ENCODE assay signal across 18 mouse cellular contexts in genomic region chr10:44400119-44400518, GRCm38 (mm10).
DNase-seq lines count a peak whose midpoint lies in the region; ATAC-seq and TF ChIP-seq lines count a peak whose summit lies in the region.
"Had no signal": no experiment of that assay in that cellular context is flagged by ENCODE, and none has a peak within 500 bp of the region (broad histone marks: within the 10 kb centered on the region; RNA-seq: fewer than 3 reads in every experiment).

No protein-coding gene starts in this region.

- DNase-seq in MEL (ENCODE audit: low read depth, low spot score), result peak; percentile 45
- no peak for DNase-seq in adrenal gland, postnatal 36 days
- no peak for DNase-seq in heart, adult 18-20 months
- no peak for DNase-seq in left cerebral cortex, adult 18-20 months (ENCODE audit: low spot score in 2 of 2)
- no peak for DNase-seq in forebrain, embryonic 14.5 days (ENCODE audit: low spot score)
- DNase-seq: adrenal gland, adult 8-10 months; cerebellum, adult 11 months; cerebellum, adult 9-10 months; cerebellum, postnatal 36 days; gastrocnemius, postnatal 10 days; kidney, adult 18-20 months had no signal

- 0 out of 4 replicates have a peak overlapping the region, but pooled peaks of 1 of the 2 experiments have one; percentile 29 for H3K4me3 ChIP-seq in MEL (ENCODE audit: control insufficient read depth in 1 of 2, insufficient read depth in 1 of 2, low read depth in 2 of 2, low read length in 2 of 2)
- H3K4me3 ChIP-seq in forebrain, embryonic 14.5 days (ENCODE audit: low read depth, low read length), result no peak overlapping the region
- H3K4me3 ChIP-seq: embryonic facial prominence, embryonic 10.5 days; forebrain, embryonic 10.5 days; forebrain, embryonic 15.5 days; heart, embryonic 12.5 days; hindbrain, embryonic 15.5 days had no signal

- TF ChIP-seq POLR2A in MEL (IDR thresholded peaks at IDR 0.05; ENCODE audit: control insufficient read depth in 1 of 2, insufficient read depth in 1 of 2, low read depth in 1 of 2, low read length in 2 of 2, poor library complexity in 1 of 2), result no peak

- no peak for TF ChIP-seq CTCF in MEL (IDR thresholded peaks at IDR 0.05 in 2 of 3, conservative IDR thresholded peaks at IDR 0.05 in 1 of 3; ENCODE audit: control insufficient read depth in 1 of 3, insufficient read depth in 1 of 3, low read depth in 2 of 3, low read length in 3 of 3, poor library complexity in 1 of 3, severe bottlenecking in 1 of 3)

- H3K9me3 ChIP-seq in MEL (replicated peaks; ENCODE audit: insufficient read depth, low read length), result no peaks in the 10 kb centered on the region
- H3K9me3 ChIP-seq in forebrain, embryonic 14.5 days (replicated peaks; ENCODE audit: control insufficient read depth, low read length), result no peaks in the 10 kb centered on the region
- H3K9me3 ChIP-seq: embryonic facial prominence, embryonic 10.5 days; forebrain, embryonic 10.5 days; forebrain, embryonic 15.5 days; heart, embryonic 12.5 days; hindbrain, embryonic 15.5 days had no signal

- ATAC-seq in hematopoietic stem cell, adult 5-6 weeks (replicated peaks in 1 of 2; ENCODE audit: insufficient read depth in 1 of 2, low FRiP score in 2 of 2, low TSS enrichment in 1 of 2, low read depth in 1 of 2, poor library complexity in 2 of 2, severe bottlenecking in 2 of 2), result peak; percentile 33 to 53; a peak in 3 of 4 replicates
- peak; percentile 77 for ATAC-seq in megakaryocyte progenitor cell, adult 5-6 weeks (replicated peaks; ENCODE audit: poor library complexity)
- ATAC-seq in forebrain, embryonic 14.5 days, result no peak

- peak in 1 of 2 experiments; percentile 9; a peak in 1 of 4 replicates for TF ChIP-seq EP300 in MEL (IDR thresholded peaks at IDR 0.05; ENCODE audit: low read depth in 1 of 2, low read length in 2 of 2)

- no peak for TF ChIP-seq RAD21 in MEL (IDR thresholded peaks at IDR 0.05; ENCODE audit: low read depth, low read length)

- H3K9ac ChIP-seq in MEL (ENCODE audit: control insufficient read depth, low read depth, low read length, poor library complexity, severe bottlenecking), result no peak overlapping the region
- no peak overlapping the region for H3K9ac ChIP-seq in forebrain, embryonic 14.5 days (ENCODE audit: low read length)
- H3K9ac ChIP-seq: forebrain, embryonic 15.5 days; heart, embryonic 12.5 days; hindbrain, embryonic 15.5 days had no signal

- 51% methylated on average over 3 of the region's 3 CpGs for WGBS in forebrain, embryonic 14.5 days

- peaks cover 0 to 5% of the 10 kb centered on the region in 2 experiments; a peak in 2 of 4 replicates for H3K4me1 ChIP-seq in MEL (ENCODE audit: control insufficient read depth in 1 of 2, insufficient read depth in 2 of 2, low read length in 2 of 2)
- no peaks in the 10 kb centered on the region for H3K4me1 ChIP-seq in forebrain, embryonic 14.5 days (ENCODE audit: control insufficient read depth, insufficient read depth, low read length)
- H3K4me1 ChIP-seq: hindbrain, embryonic 15.5 days had no signal

- no peak overlapping the region for H3K27ac ChIP-seq in MEL (ENCODE audit: control insufficient read depth, low read depth, low read length)
- H3K27ac ChIP-seq in forebrain, embryonic 14.5 days (ENCODE audit: low read depth, low read length), result no peak overlapping the region
- H3K27ac ChIP-seq: embryonic facial prominence, embryonic 10.5 days; forebrain, embryonic 10.5 days; forebrain, embryonic 15.5 days; hindbrain, embryonic 15.5 days had no signal

- H3K79me2 ChIP-seq in MEL (ENCODE audit: control insufficient read depth, insufficient read depth, low read length, poor library complexity), result no peaks in the 10 kb centered on the region

- no peaks in the 10 kb centered on the region for H3K27me3 ChIP-seq in MEL (ENCODE audit: control insufficient read depth in 1 of 2, insufficient read depth in 2 of 2, low read length in 2 of 2)
- no peaks in the 10 kb centered on the region for H3K27me3 ChIP-seq in forebrain, embryonic 14.5 days (replicated peaks; ENCODE audit: control insufficient read depth, insufficient read depth, low read length)
- H3K27me3 ChIP-seq: forebrain, embryonic 15.5 days; heart, embryonic 12.5 days; hindbrain, embryonic 15.5 days had no signal

- H3K4me2 ChIP-seq in forebrain, embryonic 14.5 days (ENCODE audit: low read length), result no peak overlapping the region
- H3K4me2 ChIP-seq: forebrain, embryonic 15.5 days; heart, embryonic 12.5 days; hindbrain, embryonic 15.5 days had no signal

- no peaks in the 10 kb centered on the region for H3K36me3 ChIP-seq in MEL (ENCODE audit: control insufficient read depth in 1 of 2, insufficient read depth in 2 of 2, low read length in 2 of 2)
- H3K36me3 ChIP-seq in forebrain, embryonic 14.5 days (ENCODE audit: control insufficient read depth, insufficient read depth, low read length), result no peaks in the 10 kb centered on the region
- H3K36me3 ChIP-seq: embryonic facial prominence, embryonic 10.5 days; forebrain, embryonic 10.5 days; forebrain, embryonic 15.5 days; heart, embryonic 12.5 days; hindbrain, embryonic 15.5 days had no signal

TF ChIP-seq in MEL, 35 proteins besides CTCF, POLR2A, EP300 and RAD21:
- TF ChIP-seq MEF2A (IDR thresholded peaks at IDR 0.05; ENCODE audit: extremely low read depth, insufficient replicate concordance, low read depth, low read length, poor library complexity, severe bottlenecking) (no peak), SMC3 (IDR thresholded peaks at IDR 0.05; ENCODE audit: low read depth, low read length) (0 out of 2 replicates have a peak, but pooled peaks have one; percentile 9)
TF ChIP-seq in MEL: peak in this region for 1.
